In the genomic region with DNA sequence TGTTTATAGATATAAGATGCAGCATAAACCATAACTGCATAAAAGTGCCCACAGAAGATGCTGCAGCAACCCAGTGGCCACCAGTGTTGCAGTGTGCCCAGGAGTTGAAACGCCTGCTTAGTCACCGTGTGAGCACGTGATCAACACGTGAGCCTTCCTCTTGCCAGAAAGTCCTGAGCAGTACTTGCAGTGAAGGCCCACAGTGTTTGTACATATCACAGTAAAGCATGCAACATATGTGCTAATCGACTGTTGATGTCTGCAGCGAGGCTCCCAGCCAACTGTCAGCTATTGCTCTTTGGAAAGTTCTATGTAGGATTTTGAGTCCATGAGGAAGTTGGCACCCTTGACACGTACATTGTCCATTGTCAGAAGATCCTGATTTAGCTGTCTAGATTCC, we compare ENCODE assay signal across 9 mouse cellular contexts.
A peak's percentile ranks its signal among the peaks of the same experiment; 100 is the strongest.
DNase-seq lines count a peak whose midpoint lies in the region; ATAC-seq lines count a peak whose summit lies in the region.
"Had no signal": no experiment of that assay in that cellular context is flagged by ENCODE, and none has a peak within 500 bp of the region (broad histone marks: within the 10 kb centered on the region; RNA-seq: fewer than 3 reads in every experiment).

No protein-coding gene starts in this region.

- H3K4me2 ChIP-seq in kidney, embryonic 14.5 days (replicated peaks; ENCODE audit: low read depth, low read length): no peak overlapping the region
- H3K4me2 ChIP-seq in lung, embryonic 16.5 days (ENCODE audit: low read depth, low read length): peak overlapping the region; percentile 16; the same call in 1 of the 2 replicates
- no peak overlapping the region for H3K4me2 ChIP-seq in forebrain, embryonic 11.5 days (ENCODE audit: low read depth, low read length, severe bottlenecking)

- H3K9me3 ChIP-seq in kidney, embryonic 14.5 days (ENCODE audit: control insufficient read depth, low read length): no peaks in the 10 kb centered on the region
- H3K9me3 ChIP-seq in lung, embryonic 16.5 days (ENCODE audit: control insufficient read depth, low read length): no peaks in the 10 kb centered on the region; the same call in 1 of the 2 replicates
- no peaks in the 10 kb centered on the region for H3K9me3 ChIP-seq in forebrain, embryonic 11.5 days (ENCODE audit: control insufficient read depth, low read length)

- peaks cover 17% of the 10 kb centered on the region for H3K36me3 ChIP-seq in kidney, embryonic 14.5 days (ENCODE audit: control insufficient read depth, insufficient read depth, low read length)
- H3K36me3 ChIP-seq in lung, embryonic 16.5 days (ENCODE audit: control insufficient read depth, insufficient read depth, low read length): peaks cover 3% of the 10 kb centered on the region
- no peaks in the 10 kb centered on the region for H3K36me3 ChIP-seq in forebrain, embryonic 11.5 days (ENCODE audit: control insufficient read depth, insufficient read depth, low read length)

- no peaks in the 10 kb centered on the region for H3K27me3 ChIP-seq in kidney, embryonic 14.5 days (ENCODE audit: control insufficient read depth, insufficient read depth, low read length)
- H3K27me3 ChIP-seq in lung, embryonic 16.5 days (ENCODE audit: control insufficient read depth, insufficient read depth, low read depth, low read length): no peaks in the 10 kb centered on the region
- H3K27me3 ChIP-seq in forebrain, embryonic 11.5 days (ENCODE audit: control insufficient read depth, insufficient read depth, low read length): no peaks in the 10 kb centered on the region

- 68% methylated on average over 7 of the region's 7 CpGs for WGBS in kidney, embryonic 14.5 days
- WGBS in lung, embryonic 16.5 days: 19% methylated on average over 7 of the region's 7 CpGs
- WGBS in forebrain, embryonic 11.5 days: 94% methylated on average over 7 of the region's 7 CpGs

- no peak overlapping the region for H3K4me3 ChIP-seq in kidney, embryonic 14.5 days (ENCODE audit: low read length)
- no peak overlapping the region for H3K4me3 ChIP-seq in lung, embryonic 16.5 days (ENCODE audit: low read length)
- H3K4me3 ChIP-seq in forebrain, embryonic 11.5 days (ENCODE audit: low read depth, low read length): no peak overlapping the region
- H3K4me3 ChIP-seq: left cerebral cortex, adult 2 months had no signal

- no peak overlapping the region for H3K27ac ChIP-seq in kidney, embryonic 14.5 days (ENCODE audit: low read depth, low read length)
- H3K27ac ChIP-seq in lung, embryonic 16.5 days (ENCODE audit: low read length): peak overlapping the region; percentile 54
- no peak overlapping the region for H3K27ac ChIP-seq in forebrain, embryonic 11.5 days (ENCODE audit: low read depth, low read length)
- H3K27ac ChIP-seq: left cerebral cortex, adult 2 months had no signal

- DNase-seq in urinary bladder, adult 18-20 months (ENCODE audit: low spot score in 2 of 2): peak; percentile 28 to 52
- DNase-seq in urinary bladder, postnatal 10 days (ENCODE audit: low spot score): no peak
- DNase-seq in gastrocnemius, postnatal 4 days (ENCODE audit: low spot score in 2 of 2): no peak
- no peak for DNase-seq in left cerebral cortex, adult 8-10 months (ENCODE audit: low spot score in 2 of 2)
- no peak for DNase-seq in layer of hippocampus, postnatal 14 days (ENCODE audit: low spot score in 2 of 2)
- no peak for DNase-seq in forebrain, embryonic 11.5 days (ENCODE audit: low spot score)

- ATAC-seq in kidney, embryonic 14.5 days (ENCODE audit: low FRiP score, low TSS enrichment): peak; percentile 54; the same call in 1 of the 2 replicates
- ATAC-seq in lung, embryonic 16.5 days (ENCODE audit: low read depth): peak; percentile 91
- ATAC-seq in forebrain, embryonic 11.5 days (replicated peaks; ENCODE audit: low FRiP score): no peak

- no peaks in the 10 kb centered on the region for H3K4me1 ChIP-seq in kidney, embryonic 14.5 days (ENCODE audit: control insufficient read depth, insufficient read depth, low read length)
- H3K4me1 ChIP-seq in lung, embryonic 16.5 days (replicated peaks; ENCODE audit: control insufficient read depth, insufficient read depth, low read length): peaks cover 27% of the 10 kb centered on the region
- H3K4me1 ChIP-seq in forebrain, embryonic 11.5 days (replicated peaks; ENCODE audit: control insufficient read depth, insufficient read depth, low read length): 0 out of 2 replicates have a peak, but pooled peaks cover 3% of the 10 kb centered on the region

- H3K9ac ChIP-seq in kidney, embryonic 14.5 days (ENCODE audit: low read depth, low read length): no peak overlapping the region
- no peak overlapping the region for H3K9ac ChIP-seq in lung, embryonic 16.5 days (ENCODE audit: low read length)
- no peak overlapping the region for H3K9ac ChIP-seq in forebrain, embryonic 11.5 days (ENCODE audit: low read length)

Comparison
In these comparisons a context has a peak if more than half of its experiments do, and no peak if none do; other contexts are left out.
1. DNase-seq: peak in urinary bladder, adult 18-20 months (2 of 2); none in urinary bladder, postnatal 10 days (single experiment), gastrocnemius, postnatal 4 days (0 of 2), left cerebral cortex, adult 8-10 months (0 of 2), layer of hippocampus, postnatal 14 days (0 of 2) and forebrain, embryonic 11.5 days (single experiment).